Mouse (Mus musculus) hindbrain, embryonic 16.5 days (tissue): ENCODE results near the gene Ifnz. TPM values are rescaled to one million over a fixed set of nuclear protein-coding genes. Genes with fewer than 3 reads are reported as not detected.
"Not testable (repeated sequence)": the region's sequence is repeated elsewhere in the genome, so short reads cannot be mapped to it uniquely, and the experiment has no call there.

Experiments
- ATAC-seq: fragments of 200-750 bp; cut with Nextera tagmentation; 2 replicates; pipeline ENCODE4 v1.8.0; 2017; ENCODE audit warnings: moderate TSS enrichment, moderate library complexity
- H3K27ac ChIP-seq: fragments of 300-500 bp; sonication (generic); 2 replicates; pipeline ENCODE4 v1.5.1; 2014; ENCODE audit warnings: low read depth, mild to moderate bottlenecking, control low read depth, low read length, moderate library complexity
- H3K27me3 ChIP-seq: fragments of 300-500 bp; sonication (generic); replicated peaks from 2 replicates; pipeline ENCODE4 v1.6.1; 2014; ENCODE audit warnings: low read length; ENCODE audit not compliant: control insufficient read depth, insufficient read depth
- H3K36me3 ChIP-seq: fragments of 300-500 bp; sonication (generic); 2 replicates; pipeline ENCODE4 v1.6.1; 2014; ENCODE audit warnings: mild to moderate bottlenecking, low read length, moderate library complexity, mixed read lengths; ENCODE audit not compliant: control insufficient read depth, insufficient read depth
- H3K4me1 ChIP-seq: fragments of 300-500 bp; sonication (generic); 2 replicates; pipeline ENCODE4 v1.6.1; 2014; ENCODE audit warnings: low read depth, low read length; ENCODE audit not compliant: control insufficient read depth, insufficient read depth
- H3K4me2 ChIP-seq: fragments of 300-500 bp; sonication (generic); 2 replicates; pipeline ENCODE4 v1.6.1; 2014; ENCODE audit warnings: mild to moderate bottlenecking, low read length, control low read depth, moderate library complexity
- H3K4me3 ChIP-seq: fragments of 300-500 bp; sonication (generic); 2 replicates; pipeline ENCODE4 v1.5.1; 2014; ENCODE audit warnings: mild to moderate bottlenecking, low read length, control low read depth, moderate library complexity
- H3K9ac ChIP-seq: fragments of 300-500 bp; sonication (generic); 2 replicates; pipeline ENCODE4 v1.6.1; 2014; ENCODE audit warnings: low read depth, mild to moderate bottlenecking, control low read depth, low read length, moderate library complexity
- H3K9me3 ChIP-seq: fragments of 300-500 bp; sonication (generic); 2 replicates; pipeline ENCODE4 v1.6.1; 2014; ENCODE audit warnings: mild to moderate bottlenecking, low read length, moderate library complexity; ENCODE audit not compliant: control insufficient read depth
- WGBS: fragments of 180-500 bp; shearing (Covaris S2); extraction: QIAGEN DNeasy Blood & Tissue Kit; methylation state at CpG from one replicate; pipeline ENCODE4 v1.1.7; 2014; 5-methylcytosine and 5-hydroxymethylcytosine counted together
- polyA plus RNA-seq: library from polyadenylated mRNA; unstranded; fragments of >200 nt; fragmentation: Nextera tagmentation; extraction: Ambion mirVana; gene quantifications from 2 replicates; pipeline ENCODE4 v1.2.1, GENCODE M21; 2015

Gene Ifnz
- polyA plus RNA-seq, 1 experiment from 2014 or later: not detected

DNA sequence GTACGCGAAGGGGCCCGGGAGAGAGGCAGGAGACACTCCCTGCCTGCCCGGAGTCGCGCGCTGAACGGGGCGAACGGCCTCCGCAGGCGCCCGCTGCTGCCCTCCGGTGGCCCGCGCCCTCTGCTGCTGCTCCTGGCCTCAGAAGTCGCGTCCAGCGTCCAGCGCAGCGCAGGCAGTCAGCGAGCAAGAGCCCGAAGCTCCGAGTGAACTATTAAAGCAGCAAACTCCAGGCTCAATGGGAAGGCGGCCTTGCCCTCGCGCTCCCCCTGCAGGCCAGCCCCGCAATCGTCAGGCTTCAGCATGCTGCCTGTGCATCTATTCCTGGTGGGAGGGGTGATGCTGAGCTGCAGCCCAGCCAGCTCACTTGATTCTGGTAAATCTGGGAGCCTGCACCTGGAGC lies 21.0 kb downstream of the Ifnz start, which contains the start of gene Gm13287:
Gene Gm13287 (plus strand): TSS at position 301 of the 400 bp plus-strand sequence.
- no CpG with 5 or more reads among the region's 29 CpGs for WGBS
- ATAC-seq: not testable (repeated sequence)

DNA sequence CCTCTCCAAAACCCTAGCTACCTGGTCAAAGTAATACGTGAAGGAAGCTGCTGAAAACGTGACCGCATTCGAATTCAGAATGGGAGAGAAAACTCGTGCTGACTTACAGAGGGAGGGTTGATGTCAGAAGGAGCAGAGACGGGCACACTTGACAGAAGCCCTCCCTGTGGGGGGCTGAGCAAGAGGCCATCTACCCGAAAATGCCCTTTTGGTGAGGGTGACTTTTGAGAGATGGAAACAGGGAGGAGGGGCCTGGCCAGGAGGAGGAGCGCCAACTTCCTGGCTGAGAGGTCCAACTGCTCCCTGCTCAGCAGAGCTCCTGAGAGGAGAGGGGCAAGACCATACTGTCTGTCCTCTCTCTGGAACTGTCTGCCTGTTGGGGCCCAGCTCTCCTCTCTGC lies 23.3 kb downstream of the Ifnz start, which contains the start of gene Gm13288:
Gene Gm13288 (plus strand): TSS at position 301 of the 400 bp plus-strand sequence.
- H3K9ac ChIP-seq, H3K27ac ChIP-seq, H3K9me3 ChIP-seq, H3K27me3 ChIP-seq, H3K4me1 ChIP-seq, H3K4me3 ChIP-seq, H3K36me3 ChIP-seq, ATAC-seq: not testable (repeated sequence)
- H3K4me2 ChIP-seq: peak within 1 kb of the TSS; percentile 43
- no CpG with 5 or more reads among the region's 8 CpGs for WGBS

More for the DNA sequence above, 21.0 kb downstream of the Ifnz start, which contains the start of gene Gm13287:
- H3K27me3 ChIP-seq, H3K4me2 ChIP-seq, H3K4me1 ChIP-seq, H3K9me3 ChIP-seq, H3K36me3 ChIP-seq, H3K9ac ChIP-seq, H3K4me3 ChIP-seq, H3K27ac ChIP-seq: not testable (repeated sequence)

DNA sequence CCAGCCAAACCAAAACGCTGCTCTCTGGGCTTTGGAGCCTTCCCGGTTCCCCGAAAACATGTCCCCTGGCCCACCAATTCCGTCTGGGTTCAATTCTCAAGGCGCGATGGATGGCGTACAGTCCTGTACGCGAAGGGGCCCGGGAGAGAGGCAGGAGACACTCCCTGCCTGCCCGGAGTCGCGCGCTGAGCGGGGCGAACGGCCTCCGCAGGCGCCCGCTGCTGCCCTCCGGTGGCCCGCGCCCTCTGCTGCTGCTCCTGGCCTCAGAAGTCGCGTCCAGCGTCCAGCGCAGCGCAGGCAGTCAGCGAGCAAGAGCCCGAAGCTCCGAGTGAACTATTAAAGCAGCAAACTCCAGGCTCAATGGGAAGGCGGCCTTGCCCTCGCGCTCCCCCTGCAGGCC lies 23.8 kb downstream of the Ifnz start:
- ATAC-seq, H3K27ac ChIP-seq, H3K36me3 ChIP-seq, H3K4me3 ChIP-seq, H3K4me1 ChIP-seq, H3K9ac ChIP-seq, H3K9me3 ChIP-seq, H3K27me3 ChIP-seq: not testable (repeated sequence)
- peak overlapping the region; percentile 43 for H3K4me2 ChIP-seq
- WGBS: no CpG with 5 or more reads among the region's 34 CpGs

GRCm38 (mm10) chr4:88815928-88816327 lies 34.0 kb downstream of the Ifnz start, which contains the start of gene Ifna7:
Ifna7 (plus strand) TSS chr4:88816228.
- Histone ChIP-seq H3K4me3 (no peak within 1 kb of the TSS), H3K36me3 (no peaks in the 10 kb centered on the region), H3K9ac (no peak within 1 kb of the TSS), H3K4me1 (no peaks in the 10 kb centered on the region), H3K27ac (no peak within 1 kb of the TSS), H3K4me2 (no peak within 1 kb of the TSS), H3K9me3 (no peaks in the 10 kb centered on the region), H3K27me3 (no peaks in the 10 kb centered on the region)
- ATAC-seq: no peak
- 67% methylated on average over 3 of the region's 3 CpGs for WGBS

DNA sequence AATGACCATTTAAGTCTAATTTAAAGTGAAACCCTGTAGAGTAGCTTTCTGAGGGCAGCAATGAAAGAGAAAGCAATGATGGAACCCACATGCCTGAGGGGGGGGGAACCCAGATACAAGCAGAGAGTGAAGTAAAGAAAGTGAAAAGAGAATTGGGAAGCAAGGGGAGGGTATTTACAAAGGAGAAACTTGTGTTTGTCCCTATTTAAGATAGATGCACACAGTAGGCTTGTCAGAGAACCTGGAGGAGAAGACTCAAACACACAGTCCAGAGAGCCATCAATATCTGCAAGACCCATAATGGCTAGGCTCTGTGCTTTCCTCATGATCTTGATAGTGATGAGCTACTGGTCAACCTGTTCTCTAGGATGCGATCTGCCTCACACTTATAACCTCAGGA lies 37.7 kb downstream of the Ifnz start, which contains the start of gene Ifna11:
Gene Ifna11 (plus strand): TSS at position 301 of the 400 bp plus-strand sequence.
- Histone ChIP-seq H3K4me2 (no peak within 1 kb of the TSS), H3K4me1 (no peaks in the 10 kb centered on the region), H3K36me3 (no peaks in the 10 kb centered on the region), H3K4me3 (no peak within 1 kb of the TSS), H3K9ac (no peak within 1 kb of the TSS), H3K9me3 (no peaks in the 10 kb centered on the region), H3K27me3 (no peaks in the 10 kb centered on the region), H3K27ac (no peak within 1 kb of the TSS)
- no peak for ATAC-seq
- 91% methylated on average over 1 of the region's 1 CpGs for WGBS

GRCm38 (mm10) chr4:88822995-88823394 lies 41.1 kb downstream of the Ifnz start:
- no peaks in the 10 kb centered on the region for H3K4me1 ChIP-seq
- H3K4me3 ChIP-seq: no peak overlapping the region
- H3K4me2 ChIP-seq: no peak overlapping the region
- H3K9me3 ChIP-seq: no peaks in the 10 kb centered on the region
- ATAC-seq: no peak
- no peak overlapping the region for H3K9ac ChIP-seq
- H3K27ac ChIP-seq: no peak overlapping the region
- no peaks in the 10 kb centered on the region for H3K27me3 ChIP-seq
- no peaks in the 10 kb centered on the region for H3K36me3 ChIP-seq
- WGBS: 21% methylated on average over 4 of the region's 4 CpGs

- not testable (repeated sequence) for H3K27ac ChIP-seq, ATAC-seq, H3K36me3 ChIP-seq
Measured at GRCm38 (mm10) chr4:88827116-88827515, 45.2 kb downstream of the Ifnz start, which contains the start of gene Ifna6. Ifna6 (plus strand) TSS chr4:88827416.

DNA sequence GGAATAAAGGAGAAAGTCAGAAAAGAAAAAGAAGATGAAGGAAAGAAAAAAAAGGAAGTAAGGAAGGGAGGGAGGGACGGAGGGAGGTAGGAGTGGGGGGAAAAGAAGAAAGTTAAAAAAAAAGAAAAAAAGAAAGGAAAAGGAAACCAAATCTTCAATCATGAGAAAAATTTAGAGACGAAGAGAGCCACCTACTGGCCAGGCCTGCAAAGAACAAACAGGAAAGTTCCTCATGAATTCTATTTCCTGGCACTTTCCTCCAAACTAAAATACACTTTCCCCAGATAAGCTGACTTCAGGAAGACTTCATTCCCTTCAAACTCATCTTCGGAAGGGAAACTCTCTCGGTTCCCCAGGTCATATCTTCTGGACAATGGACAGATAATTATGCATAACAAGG lies 48.6 kb downstream of the Ifnz start:
- Histone ChIP-seq H3K4me2 (no peak overlapping the region), H3K9ac (no peak overlapping the region), H3K36me3 (no peaks in the 10 kb centered on the region), H3K9me3 (no peaks in the 10 kb centered on the region), H3K27ac (no peak overlapping the region), H3K4me1 (no peaks in the 10 kb centered on the region), H3K27me3 (no peaks in the 10 kb centered on the region), H3K4me3 (no peak overlapping the region)
- no peak for ATAC-seq
- 26% methylated on average over 4 of the region's 4 CpGs for WGBS

More at GRCm38 (mm10) chr4:88827116-88827515, 45.2 kb downstream of the Ifnz start, which contains the start of gene Ifna6:
- not testable (repeated sequence) for H3K9me3 ChIP-seq, H3K9ac ChIP-seq, H3K4me1 ChIP-seq, H3K4me2 ChIP-seq, H3K4me3 ChIP-seq, H3K27me3 ChIP-seq
